Mouse (Mus musculus) liver, embryonic 16.5 days (tissue): ENCODE results near the gene Acmsd. TPM values are rescaled to one million over a fixed set of nuclear protein-coding genes. Genes with fewer than 3 reads are reported as not detected.

Experiments
- ATAC-seq: fragments of 200-750 bp; cut with Nextera tagmentation; 2 replicates; pipeline ENCODE4 v1.8.0; 2017; ENCODE audit warnings: low read depth, mild to moderate bottlenecking, moderate number of reproducible peaks, moderate library complexity
- H3K27ac ChIP-seq: fragments of 300-500 bp; sonication (generic); 2 replicates; pipeline ENCODE4 v1.5.1; 2014; ENCODE audit warnings: mild to moderate bottlenecking, low read length
- H3K27me3 ChIP-seq: fragments of 300-500 bp; sonication (generic); 2 replicates; pipeline ENCODE4 v1.6.1; 2014; ENCODE audit warnings: low read depth, low read length, mixed read lengths; ENCODE audit not compliant: control insufficient read depth, insufficient read depth
- H3K36me3 ChIP-seq: fragments of 300-500 bp; sonication (generic); 2 replicates; pipeline ENCODE4 v1.6.1; 2014; ENCODE audit warnings: mild to moderate bottlenecking; ENCODE audit not compliant: control insufficient read depth, insufficient read depth
- H3K4me1 ChIP-seq: fragments of 300-500 bp; sonication (generic); 2 replicates; pipeline ENCODE4 v1.6.1; 2014; ENCODE audit warnings: low read depth, low read length, mixed read lengths; ENCODE audit not compliant: control insufficient read depth
- H3K4me2 ChIP-seq: fragments of 300-500 bp; sonication (generic); 2 replicates; pipeline ENCODE4 v1.6.1; 2014; ENCODE audit warnings: low read depth, low read length, mixed read lengths
- H3K4me3 ChIP-seq: fragments of 300-500 bp; sonication (generic); 2 replicates; pipeline ENCODE4 v1.5.1; 2014; ENCODE audit warnings: low read depth, mild to moderate bottlenecking, low read length
- H3K9ac ChIP-seq: fragments of 300-500 bp; sonication (generic); 2 replicates; pipeline ENCODE4 v1.6.1; 2014; ENCODE audit warnings: low read depth, low read length
- H3K9me3 ChIP-seq: fragments of 300-500 bp; sonication (generic); replicated peaks from 2 replicates; pipeline ENCODE4 v1.6.1; 2016; ENCODE audit warnings: low read length; ENCODE audit not compliant: control insufficient read depth
- WGBS: fragments of 180-500 bp; shearing (Covaris S2); extraction: QIAGEN DNeasy Blood & Tissue Kit; methylation state at CpG from one replicate; pipeline ENCODE4 v1.1.7; 2014; ENCODE audit not compliant: insufficient replicate concordance; 5-methylcytosine and 5-hydroxymethylcytosine counted together
- polyA plus RNA-seq: library from polyadenylated mRNA; unstranded; fragments of >200 nt; fragmentation: Nextera tagmentation; extraction: Ambion mirVana; gene quantifications from 2 replicates; pipeline ENCODE4 v1.2.1, GENCODE M21; 2015

The Acmsd gene
- polyA plus RNA-seq, 1 experiment from 2014 or later = 4.7 TPM

DNA sequence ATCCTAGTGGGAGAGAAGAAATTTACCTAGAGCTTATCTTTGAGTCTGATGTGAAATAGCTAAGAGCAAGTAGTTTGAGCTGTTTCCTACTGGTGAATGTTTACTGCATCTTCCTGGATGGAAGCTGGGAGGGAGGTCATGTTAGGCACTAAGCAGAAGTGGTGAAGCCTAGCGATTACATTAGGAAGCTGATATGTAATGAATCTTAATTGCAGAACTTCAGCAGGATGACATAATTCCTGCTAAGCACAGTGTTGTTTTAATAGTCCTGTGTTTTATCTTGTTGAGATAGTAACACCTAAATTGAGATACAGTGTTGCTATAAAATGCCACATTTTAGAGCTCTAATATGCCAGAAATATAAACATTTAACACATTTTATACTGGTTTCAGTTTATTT lies 56.7 kb downstream of the Acmsd start:
- peaks cover 11% of the 10 kb centered on the region for H3K4me1 ChIP-seq
- ATAC-seq = no peak
- H3K36me3 ChIP-seq = no peaks in the 10 kb centered on the region
- H3K27me3 ChIP-seq = no peaks in the 10 kb centered on the region
- no peak overlapping the region for H3K4me2 ChIP-seq
- no peak overlapping the region for H3K4me3 ChIP-seq
- H3K27ac ChIP-seq = no peak overlapping the region
- WGBS = 30% methylated on average over 1 of the region's 1 CpGs
- H3K9ac ChIP-seq = no peak overlapping the region
- H3K9me3 ChIP-seq = no peaks in the 10 kb centered on the region

DNA sequence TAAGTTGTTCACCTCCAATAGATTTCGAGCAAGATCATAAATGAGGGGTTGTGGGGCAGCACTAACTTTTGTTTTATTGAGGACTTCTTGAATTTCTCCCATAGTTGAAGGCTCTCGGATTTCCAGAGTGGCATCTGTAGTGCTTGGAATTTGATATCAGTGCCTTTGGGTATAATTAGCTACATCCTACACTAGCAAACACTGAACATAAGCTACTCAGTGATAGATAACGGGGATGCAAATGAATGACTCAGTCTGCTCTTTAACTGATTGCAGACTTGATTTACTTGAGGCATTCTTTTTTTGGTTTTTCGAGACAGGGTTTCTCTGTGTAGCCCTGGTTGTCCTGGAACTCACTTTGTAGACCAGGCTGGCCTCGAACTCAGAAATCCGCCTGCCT lies 59.7 kb downstream of the Acmsd start:
- Histone ChIP-seq H3K9ac (no peak overlapping the region), H3K4me3 (no peak overlapping the region)
- ATAC-seq = no peak

DNA sequence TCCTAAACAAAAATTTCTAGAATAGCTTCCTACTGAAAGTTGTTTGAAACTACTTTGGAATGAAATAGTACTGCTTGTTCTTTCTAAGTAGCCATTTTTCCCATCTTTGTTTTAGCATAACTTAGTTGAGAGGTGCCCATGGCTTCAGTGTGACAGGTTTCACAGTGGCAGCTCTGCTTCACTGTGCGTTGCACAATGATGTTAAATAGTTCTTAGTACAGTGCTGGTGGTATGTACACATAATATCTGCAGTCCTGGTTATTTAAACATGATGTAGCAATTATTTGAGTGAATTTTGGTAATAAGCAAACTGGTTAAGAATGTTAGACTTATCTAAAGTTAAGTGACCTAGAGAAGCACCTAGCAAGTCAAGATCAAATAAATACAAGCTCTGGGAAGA lies 64.2 kb downstream of the Acmsd start:
- no peak overlapping the region for H3K4me3 ChIP-seq
- no peak overlapping the region for H3K27ac ChIP-seq
- ATAC-seq = peak; percentile 79; the same call in 1 of the 2 replicates
- no peak overlapping the region for H3K4me2 ChIP-seq
- H3K9ac ChIP-seq = no peak overlapping the region
- no peaks in the 10 kb centered on the region for H3K9me3 ChIP-seq
- H3K36me3 ChIP-seq = peaks cover 6% of the 10 kb centered on the region
- no peaks in the 10 kb centered on the region for H3K27me3 ChIP-seq
- WGBS = 81% methylated on average over 1 of the region's 1 CpGs
- H3K4me1 ChIP-seq = no peaks in the 10 kb centered on the region; the same call in none of the 2 replicates

More for the DNA sequence above, 59.7 kb downstream of the Acmsd start:
- Histone ChIP-seq H3K4me1 (peaks cover 4% of the 10 kb centered on the region), H3K36me3 (no peaks in the 10 kb centered on the region), H3K9me3 (no peaks in the 10 kb centered on the region), H3K27me3 (no peaks in the 10 kb centered on the region), H3K4me2 (no peak overlapping the region), H3K27ac (no peak overlapping the region)
- WGBS = 66% methylated on average over 6 of the region's 6 CpGs

DNA sequence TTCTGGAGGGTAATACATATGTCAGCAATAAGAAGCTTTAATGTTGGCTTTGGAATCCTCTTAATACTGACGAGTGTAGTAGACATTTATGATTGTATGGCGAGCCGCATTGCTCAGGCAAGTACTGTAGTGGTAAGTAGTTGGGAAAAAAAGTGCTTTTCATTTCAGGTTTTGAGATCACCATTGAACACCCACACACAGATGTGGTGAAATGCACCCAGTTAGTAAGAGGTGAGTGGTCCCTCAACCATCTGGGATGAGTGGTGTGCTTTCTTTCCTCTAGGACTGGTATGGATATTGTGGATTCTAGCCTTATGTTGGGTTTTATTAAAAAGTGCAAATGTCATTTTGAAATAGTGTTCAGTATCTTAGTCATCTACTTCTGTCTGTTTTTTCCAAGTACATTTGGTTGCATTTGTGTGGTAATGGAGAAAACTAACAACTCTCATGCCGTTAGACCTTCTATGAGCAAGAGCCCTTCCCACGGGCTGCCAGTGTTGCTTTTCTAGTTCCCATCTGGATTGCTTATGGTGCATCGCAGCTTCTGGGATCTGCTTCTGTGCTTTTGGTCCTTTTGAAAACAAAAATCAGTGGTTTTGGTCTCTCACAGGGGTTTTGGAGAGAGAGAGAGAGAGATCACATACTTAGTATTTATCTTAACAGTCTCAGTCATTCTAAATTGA lies 66.0 kb downstream of the Acmsd start:
- no peak overlapping the region for H3K27ac ChIP-seq
- no peaks in the 10 kb centered on the region; the same call in 1 of the 2 replicates for H3K4me1 ChIP-seq
- peaks cover 14% of the 10 kb centered on the region for H3K36me3 ChIP-seq
- no peak overlapping the region for H3K9ac ChIP-seq
- H3K9me3 ChIP-seq = no peaks in the 10 kb centered on the region
- ATAC-seq = no peak
- no peak overlapping the region for H3K4me2 ChIP-seq
- H3K27me3 ChIP-seq = no peaks in the 10 kb centered on the region
- no peak overlapping the region for H3K4me3 ChIP-seq
- 86% methylated on average over 6 of the region's 6 CpGs for WGBS

DNA sequence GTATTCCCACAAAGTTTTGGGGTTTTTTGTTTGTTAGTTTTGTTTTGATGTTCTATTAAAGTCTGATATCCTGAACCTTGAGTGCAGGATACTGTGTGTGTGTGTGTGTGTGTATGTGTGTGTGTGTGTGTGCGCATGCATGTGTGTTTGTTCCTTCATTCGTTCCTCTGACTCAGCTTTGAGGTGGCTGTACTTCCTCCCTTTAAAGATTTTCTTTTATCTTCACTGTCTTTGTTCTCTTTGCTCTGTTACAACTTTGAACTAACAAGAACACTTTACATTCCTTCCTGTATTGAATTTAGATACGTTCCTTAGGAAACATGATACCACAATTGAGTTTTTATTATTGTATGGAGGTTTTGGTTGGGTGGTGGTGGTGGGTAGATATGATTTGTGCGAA lies 67.1 kb downstream of the Acmsd start:
- 66% methylated on average over 4 of the region's 4 CpGs for WGBS
- Histone ChIP-seq H3K36me3 (peaks cover 17% of the 10 kb centered on the region), H3K27ac (no peak overlapping the region)

DNA sequence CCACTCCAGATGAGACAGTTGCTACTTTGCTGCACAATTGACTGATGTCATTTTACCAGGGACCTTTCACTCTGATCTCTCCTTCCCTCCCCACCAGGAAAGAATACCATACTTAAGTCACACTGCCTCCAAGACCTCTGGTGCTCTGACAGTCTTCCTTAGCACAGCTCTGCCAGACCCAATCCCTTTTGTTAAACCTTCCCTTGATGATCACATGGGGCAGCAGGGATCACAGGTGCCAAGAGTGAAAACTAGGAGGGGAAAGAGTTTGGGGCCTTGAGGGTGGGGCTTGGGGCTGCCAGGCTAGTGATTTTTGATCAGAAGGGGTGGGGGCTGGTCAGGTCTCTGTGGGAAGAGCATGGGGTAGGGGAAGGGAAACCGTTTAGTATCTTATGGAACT lies 67.5 kb downstream of the Acmsd start:
- WGBS = 65% methylated on average over 1 of the region's 1 CpGs
- Histone ChIP-seq H3K27me3 (no peaks in the 10 kb centered on the region), H3K4me2 (no peak overlapping the region), H3K9ac (no peak overlapping the region), H3K9me3 (no peaks in the 10 kb centered on the region), H3K36me3 (peaks cover 20% of the 10 kb centered on the region), H3K4me3 (no peak overlapping the region), H3K4me1 (no peaks in the 10 kb centered on the region; the same call in 1 of the 2 replicates), H3K27ac (no peak overlapping the region)
- no peak for ATAC-seq

More for the DNA sequence above, 67.1 kb downstream of the Acmsd start:
- no peak overlapping the region for H3K4me2 ChIP-seq
- H3K4me3 ChIP-seq = no peak overlapping the region
- no peak for ATAC-seq
- H3K4me1 ChIP-seq = no peaks in the 10 kb centered on the region; the same call in 1 of the 2 replicates
- no peak overlapping the region for H3K9ac ChIP-seq
- no peaks in the 10 kb centered on the region for H3K9me3 ChIP-seq
- H3K27me3 ChIP-seq = no peaks in the 10 kb centered on the region

DNA sequence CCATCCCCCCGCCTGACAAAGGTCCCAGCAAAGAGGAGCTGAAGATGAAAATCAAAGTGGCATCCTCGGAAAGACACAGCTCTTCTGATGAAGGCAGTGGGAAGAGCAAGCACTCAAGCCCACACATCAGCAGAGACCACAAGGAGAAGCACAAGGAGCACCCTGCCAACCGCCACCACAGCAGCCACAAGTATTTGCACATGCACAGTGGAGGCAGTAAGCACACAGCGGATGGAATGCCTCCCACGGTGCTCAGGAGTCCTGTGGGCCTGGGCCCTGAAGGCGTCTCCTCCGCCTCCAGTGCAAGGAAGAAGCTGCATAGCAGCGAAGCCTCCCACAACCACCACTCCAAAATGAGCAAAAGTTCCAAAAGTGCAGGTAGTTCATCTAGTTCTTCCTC lies 73.7 kb downstream of the Acmsd start:
- no peaks in the 10 kb centered on the region for H3K4me1 ChIP-seq
- H3K4me2 ChIP-seq = no peak overlapping the region
- no peak for ATAC-seq
- no peak overlapping the region for H3K4me3 ChIP-seq
- H3K9me3 ChIP-seq = no peaks in the 10 kb centered on the region
- no peak overlapping the region for H3K9ac ChIP-seq
- peaks cover 48% of the 10 kb centered on the region for H3K36me3 ChIP-seq
- no peaks in the 10 kb centered on the region for H3K27me3 ChIP-seq
- no peak overlapping the region for H3K27ac ChIP-seq
- WGBS = 89% methylated on average over 8 of the region's 8 CpGs

DNA sequence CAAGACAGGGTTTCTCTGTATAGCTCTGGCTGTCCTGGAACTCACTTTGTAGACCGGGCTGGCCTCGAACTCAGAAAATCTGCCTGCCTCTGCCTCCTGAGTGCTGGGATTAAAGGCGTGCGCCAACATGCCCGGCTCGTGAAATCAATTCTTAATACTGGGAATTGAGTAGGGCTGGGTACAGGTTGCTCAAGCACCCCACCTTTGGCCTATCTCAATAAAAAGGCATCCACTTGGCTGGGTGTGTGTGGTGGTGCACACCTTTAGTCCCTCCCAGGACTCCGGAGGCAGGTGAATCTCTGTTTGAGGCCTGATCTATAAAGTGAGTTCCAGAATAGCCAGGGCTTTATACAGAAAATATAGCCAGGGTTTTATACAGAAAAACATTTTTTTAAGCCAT lies 79.5 kb downstream of the Acmsd start:
- H3K4me1 ChIP-seq = no peaks in the 10 kb centered on the region
- no peak overlapping the region for H3K4me2 ChIP-seq
- H3K9me3 ChIP-seq = no peaks in the 10 kb centered on the region
- WGBS = 94% methylated on average over 7 of the region's 7 CpGs
- H3K27me3 ChIP-seq = no peaks in the 10 kb centered on the region
- no peak overlapping the region for H3K4me3 ChIP-seq
- peaks cover 14% of the 10 kb centered on the region for H3K36me3 ChIP-seq
- ATAC-seq = no peak
- no peak overlapping the region for H3K27ac ChIP-seq
- H3K9ac ChIP-seq = no peak overlapping the region

DNA sequence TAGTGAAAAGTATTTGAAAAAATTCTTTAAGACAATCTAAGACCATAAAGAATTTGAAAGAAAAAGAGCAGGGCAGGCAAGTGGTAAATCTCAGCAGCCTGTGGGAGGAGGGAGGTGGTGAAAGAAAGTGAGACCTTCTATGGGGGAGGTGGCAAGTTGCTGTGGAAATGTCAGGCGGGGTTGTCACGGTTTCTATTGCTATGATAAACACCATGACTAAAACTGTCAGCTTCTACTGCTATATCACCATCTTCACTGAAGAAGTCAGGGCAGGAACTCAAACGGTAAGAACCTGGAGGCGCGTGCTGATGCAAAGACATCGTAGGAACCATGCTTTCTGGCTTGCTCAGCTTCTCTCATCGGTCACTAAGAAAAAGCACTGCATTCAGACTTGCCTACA lies 83.7 kb downstream of the Acmsd start:
- no peak overlapping the region for H3K9ac ChIP-seq
- no peak overlapping the region for H3K4me3 ChIP-seq
- 62% methylated on average over 7 of the region's 7 CpGs for WGBS
- H3K27ac ChIP-seq = no peak overlapping the region
- no peaks in the 10 kb centered on the region for H3K9me3 ChIP-seq
- no peaks in the 10 kb centered on the region for H3K27me3 ChIP-seq
- no peak overlapping the region for H3K4me2 ChIP-seq
- no peak for ATAC-seq
- H3K4me1 ChIP-seq = no peaks in the 10 kb centered on the region
- H3K36me3 ChIP-seq = no peaks in the 10 kb centered on the region
